Mouse (Mus musculus) bone marrow, adult 2 months (tissue): ENCODE data around the gene Onecut1. TPM values are rescaled to one million over a fixed set of nuclear protein-coding genes. Genes with fewer than 3 reads are reported as not detected.

ENCODE experiments used
- H3K27ac ChIP-seq: fragments of 200-500 bp; 2 replicates; pipeline ENCODE4 v1.5.1; 2012; ENCODE audit warnings: low read depth, mild to moderate bottlenecking, control low read depth, inconsistent platforms, low read length; ENCODE audit not compliant: control insufficient read depth, poor library complexity, insufficient read depth
- H3K4me1 ChIP-seq: fragments of 200-500 bp; 2 replicates; pipeline ENCODE4 v1.6.1; 2011; ENCODE audit warnings: low read length; ENCODE audit not compliant: control insufficient read depth, insufficient read depth
- H3K4me3 ChIP-seq: fragments of 200-500 bp; replicated peaks from 2 replicates; pipeline ENCODE3; 2011; ENCODE audit warnings: mild to moderate bottlenecking, low read depth, low read length, control low read depth; ENCODE audit not compliant: control insufficient read depth
- CTCF ChIP-seq: fragments of 200-500 bp; IDR thresholded peaks from 2 replicates; pipeline ENCODE4 v1.5.1; 2011; ENCODE audit warnings: low read length, control low read depth; ENCODE audit not compliant: control insufficient read depth, insufficient read depth
- POLR2A ChIP-seq: fragments of 200-500 bp; IDR thresholded peaks from 2 replicates; pipeline ENCODE4 v1.6.1; 2011; ENCODE audit warnings: low read depth, mild to moderate bottlenecking, control low read depth, low read length, borderline replicate concordance; ENCODE audit not compliant: control insufficient read depth
- WGBS: fragments of 180-500 bp; shearing (Covaris S2); methylation state at CpG from one replicate; pipeline ENCODE4 v1.1.7; 2018; 5-methylcytosine and 5-hydroxymethylcytosine counted together
- polyA plus RNA-seq: library from polyadenylated mRNA; stranded (reverse); fragments of >200 nt; gene quantifications from 2 replicates; pipeline ENCODE4 v1.2.4, GENCODE M21; 2011; ENCODE audit warnings: low replicate concordance; ENCODE audit not compliant: missing spikeins, insufficient read depth, insufficient read length

The Onecut1 gene
- polyA plus RNA-seq, 1 experiment = not detected

- no peak overlapping the region for H3K4me3 ChIP-seq
- H3K4me1 ChIP-seq = no peaks in the 10 kb centered on the region
- H3K27ac ChIP-seq = no peak overlapping the region
- WGBS = 84% methylated on average over 10 of the region's 10 CpGs
- TF ChIP-seq POLR2A = no peak
- no peak for TF ChIP-seq CTCF
Observed at GRCm38 (mm10) chr9:74925220-74925769, 63.6 kb downstream of the Onecut1 start.

DNA sequence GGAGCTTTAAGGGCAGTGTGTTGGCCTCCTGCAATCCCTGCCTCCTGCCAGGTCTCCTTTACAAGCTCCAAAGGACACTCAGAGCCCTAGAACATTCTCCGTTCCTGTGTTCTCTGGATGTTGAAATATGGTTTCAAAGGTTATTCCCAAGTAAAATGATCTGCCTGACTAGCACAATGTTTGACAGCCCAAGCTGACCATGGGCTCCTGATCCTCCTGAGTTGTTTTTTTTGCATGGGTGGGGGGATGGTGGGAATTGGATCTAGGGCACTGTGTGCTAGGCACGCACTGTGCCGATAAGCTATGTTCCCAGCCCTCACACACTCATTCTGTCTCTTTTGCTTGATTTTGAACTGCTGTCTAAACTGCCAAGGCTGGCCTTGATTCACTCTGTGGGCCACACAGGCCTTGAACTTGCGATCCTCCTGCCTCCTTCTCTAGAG, 68.3 kb downstream of the Onecut1 start:
- no peaks in the 10 kb centered on the region; the same call in 1 of the 2 replicates for H3K4me1 ChIP-seq
- no peak overlapping the region for H3K27ac ChIP-seq
- TF ChIP-seq POLR2A = no peak
- no peak for TF ChIP-seq CTCF
- WGBS = 80% methylated on average over 4 of the region's 4 CpGs
- no peak overlapping the region for H3K4me3 ChIP-seq

DNA sequence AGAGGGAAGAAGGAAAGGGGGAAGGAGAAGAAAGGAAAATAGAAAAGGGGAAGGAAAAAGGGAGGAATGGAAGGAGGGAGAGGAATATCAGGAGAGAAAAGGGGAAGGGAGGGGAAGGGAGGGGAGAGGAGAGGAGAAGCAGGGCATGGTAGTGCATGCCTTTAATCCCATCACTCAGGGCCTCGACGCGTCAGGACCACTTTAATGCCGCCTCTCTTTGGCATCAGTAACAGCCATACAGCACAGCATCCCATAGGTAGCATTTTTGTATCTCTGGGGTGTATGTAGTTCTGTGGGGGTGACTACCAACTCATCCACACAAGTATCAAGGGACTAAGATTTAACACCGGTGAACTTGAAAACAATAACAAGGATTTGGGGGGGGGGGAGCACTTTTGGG, 68.9 kb downstream of the Onecut1 start:
- WGBS = 84% methylated on average over 5 of the region's 5 CpGs
- Histone ChIP-seq H3K4me1 (no peaks in the 10 kb centered on the region; the same call in 1 of the 2 replicates), H3K4me3 (no peak overlapping the region), H3K27ac (no peak overlapping the region)
- TF ChIP-seq CTCF (no peak), POLR2A (no peak)

GRCm38 (mm10) chr9:74935289-74935688, 73.6 kb downstream of the Onecut1 start:
- 68% methylated on average over 3 of the region's 3 CpGs for WGBS
- Histone ChIP-seq H3K4me3 (no peak overlapping the region), H3K4me1 (no peaks in the 10 kb centered on the region; the same call in 1 of the 2 replicates), H3K27ac (no peak overlapping the region)
- TF ChIP-seq CTCF (no peak), POLR2A (no peak)

DNA sequence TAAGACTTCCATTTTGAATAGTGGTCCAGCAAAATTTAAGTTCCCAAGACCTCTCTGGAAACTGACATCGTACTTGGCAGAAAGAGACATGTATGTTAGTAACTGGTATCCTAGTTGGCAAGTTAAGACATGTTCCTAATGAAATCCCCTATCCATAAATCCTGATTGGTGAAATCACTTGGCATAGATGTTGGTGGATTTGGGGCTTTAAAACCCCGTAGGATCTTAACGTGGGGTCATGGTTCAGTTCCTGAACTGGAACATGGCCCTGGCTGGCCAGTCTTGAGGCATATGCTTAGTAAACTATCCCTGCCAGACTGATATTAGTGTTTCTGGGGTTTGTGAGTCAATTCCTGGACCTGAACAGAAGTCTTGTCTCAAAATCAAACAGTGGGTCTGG, 76.0 kb downstream of the Onecut1 start:
- TF ChIP-seq CTCF (no peak), POLR2A (no peak)
- H3K4me1 ChIP-seq = no peaks in the 10 kb centered on the region; the same call in 1 of the 2 replicates
- H3K4me3 ChIP-seq = no peak overlapping the region
- 88% methylated on average over 3 of the region's 3 CpGs for WGBS
- no peak overlapping the region for H3K27ac ChIP-seq

DNA sequence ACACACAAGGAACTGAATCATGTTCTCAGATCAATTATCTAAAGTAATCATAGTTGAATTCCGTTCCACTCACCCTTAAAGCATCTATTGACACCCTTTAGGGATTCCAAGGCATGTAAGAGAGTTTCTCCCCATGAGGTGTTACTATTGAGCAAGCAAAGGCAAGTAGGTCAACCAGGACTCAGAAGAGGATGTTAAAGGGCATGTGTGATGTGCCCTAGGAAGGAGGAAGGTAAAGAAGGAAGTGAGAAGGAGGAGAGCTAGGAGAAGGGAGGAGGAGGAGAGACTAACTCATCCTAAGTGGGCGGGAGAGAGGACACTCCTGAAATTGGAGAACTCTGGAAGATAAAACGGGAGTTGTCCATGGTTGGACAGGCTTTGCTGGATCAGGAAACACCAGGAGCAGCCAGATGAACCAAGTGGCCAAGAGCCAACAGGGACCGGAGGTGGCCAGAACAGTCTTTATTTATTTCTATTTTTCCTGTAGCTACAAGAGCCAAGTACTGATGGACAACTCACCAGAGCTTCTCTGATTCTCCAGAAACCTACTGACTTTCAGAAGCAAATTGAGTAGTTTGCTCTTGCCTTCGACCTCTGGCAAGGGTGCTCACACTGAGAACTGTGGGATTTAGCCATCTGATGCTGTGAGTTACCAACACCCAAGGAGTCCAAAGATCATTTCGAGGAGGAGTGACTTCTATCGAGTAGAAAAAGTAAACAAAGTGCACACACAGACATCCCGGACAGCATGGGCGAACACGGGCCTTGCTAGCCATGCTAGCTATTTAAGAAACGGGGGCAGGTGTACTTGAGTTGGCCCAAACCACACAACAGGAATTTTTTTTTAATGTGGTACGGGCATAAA, 77.2 kb downstream of the Onecut1 start:
- Histone ChIP-seq H3K4me1 (no peaks in the 10 kb centered on the region; the same call in 1 of the 2 replicates), H3K4me3 (no peak overlapping the region), H3K27ac (no peak overlapping the region)
- 80% methylated on average over 12 of the region's 12 CpGs for WGBS
- no peak for TF ChIP-seq CTCF
- no peak for TF ChIP-seq POLR2A

Other genes with a start within 250 kb of the Onecut1 start
- 9.3 and 25.2 TPM in 2 replicates for gene Fam214a, start 91.0 kb downstream of the Onecut1 start, polyA plus RNA-seq
- 144 and 189 TPM in 2 replicates for gene Arpp19, start 175.7 kb downstream of the Onecut1 start, polyA plus RNA-seq
- gene Myo5a, start 209.1 kb downstream of the Onecut1 start, polyA plus RNA-seq = 9.8 and 16.8 TPM in 2 replicates